Mouse (Mus musculus): ENCODE data around the gene Irgc1. TPM values are rescaled to one million over a fixed set of nuclear protein-coding genes. Genes with fewer than 3 reads are reported as not detected.

The Irgc1 gene
- polyA plus RNA-seq, 1 experiment from 2014 or later: not detected

GRCm38 (mm10) chr7:24448782-24449517, 3.1 kb downstream of the Irgc1 start:
- H3K4me1 ChIP-seq (ENCODE audit: control insufficient read depth, insufficient read depth, low read length): no peaks in the 10 kb centered on the region
- H3K9me3 ChIP-seq (ENCODE audit: control insufficient read depth, low read length): no peaks in the 10 kb centered on the region
- H3K27ac ChIP-seq (ENCODE audit: low read depth, low read length): no peak overlapping the region
- H3K4me3 ChIP-seq (ENCODE audit: low read depth, low read length): no peak overlapping the region
- DNase-seq (ENCODE audit: low spot score, missing footprints) (peak; percentile 81), ATAC-seq (ENCODE audit: low FRiP score) (no peak)
- H3K27me3 ChIP-seq (ENCODE audit: control insufficient read depth, insufficient read depth, low read length): no peaks in the 10 kb centered on the region
- no peak overlapping the region for H3K4me2 ChIP-seq
- H3K36me3 ChIP-seq (ENCODE audit: control insufficient read depth, insufficient read depth, low read length): no peaks in the 10 kb centered on the region
- 73% methylated on average over 14 of the region's 14 CpGs for WGBS
- H3K9ac ChIP-seq (ENCODE audit: low read length): no peak overlapping the region

GRCm38 (mm10) chr7:24446697-24447340, 5.3 kb downstream of the Irgc1 start:
- H3K27me3 ChIP-seq (ENCODE audit: control insufficient read depth, insufficient read depth, low read length): no peaks in the 10 kb centered on the region
- no peak overlapping the region for H3K4me2 ChIP-seq
- DNase-seq (ENCODE audit: low spot score, missing footprints): peak; percentile 33
- H3K9me3 ChIP-seq (ENCODE audit: control insufficient read depth, low read length): no peaks in the 10 kb centered on the region
- 73% methylated on average over 7 of the region's 7 CpGs for WGBS
- H3K9ac ChIP-seq (ENCODE audit: low read length): no peak overlapping the region
- H3K27ac ChIP-seq (ENCODE audit: low read depth, low read length): no peak overlapping the region
- H3K4me3 ChIP-seq (ENCODE audit: low read depth, low read length): no peak overlapping the region
- no peak for ATAC-seq (ENCODE audit: low FRiP score)
- no peaks in the 10 kb centered on the region for H3K36me3 ChIP-seq (ENCODE audit: control insufficient read depth, insufficient read depth, low read length)
- H3K4me1 ChIP-seq (ENCODE audit: control insufficient read depth, insufficient read depth, low read length): no peaks in the 10 kb centered on the region

- Histone ChIP-seq H3K36me3 (ENCODE audit: control insufficient read depth, insufficient read depth, low read length) (no peaks in the 10 kb centered on the region), H3K4me1 (ENCODE audit: control insufficient read depth, insufficient read depth, low read length) (no peaks in the 10 kb centered on the region), H3K9me3 (ENCODE audit: control insufficient read depth, low read length) (no peaks in the 10 kb centered on the region), H3K27me3 (ENCODE audit: control insufficient read depth, insufficient read depth, low read length) (no peaks in the 10 kb centered on the region), H3K4me2 (no peak overlapping the region), H3K27ac (ENCODE audit: low read depth, low read length) (no peak overlapping the region), H3K9ac (ENCODE audit: low read length) (no peak overlapping the region), H3K4me3 (ENCODE audit: low read depth, low read length) (no peak overlapping the region)
- no peak for ATAC-seq (ENCODE audit: low FRiP score)
- DNase-seq (ENCODE audit: low spot score, missing footprints): peak; percentile 69
- 90% methylated on average over 9 of the region's 9 CpGs for WGBS
These were observed 6.7 kb downstream of the Irgc1 start for GRCm38 (mm10) chr7:24445266-24445926.

GRCm38 (mm10) chr7:24442313-24442712, 9.8 kb downstream of the Irgc1 start:
- Histone ChIP-seq H3K9ac (ENCODE audit: low read length) (no peak overlapping the region), H3K4me1 (ENCODE audit: control insufficient read depth, insufficient read depth, low read length) (no peaks in the 10 kb centered on the region), H3K36me3 (ENCODE audit: control insufficient read depth, insufficient read depth, low read length) (no peaks in the 10 kb centered on the region), H3K9me3 (ENCODE audit: control insufficient read depth, low read length) (no peaks in the 10 kb centered on the region), H3K4me3 (ENCODE audit: low read depth, low read length) (no peak overlapping the region), H3K27me3 (ENCODE audit: control insufficient read depth, insufficient read depth, low read length) (no peaks in the 10 kb centered on the region), H3K4me2 (no peak overlapping the region), H3K27ac (ENCODE audit: low read depth, low read length) (no peak overlapping the region)
- peak; percentile 4 for DNase-seq (ENCODE audit: low spot score, missing footprints)
- 83% methylated on average over 8 of the region's 8 CpGs for WGBS
- no peak for ATAC-seq (ENCODE audit: low FRiP score)

- H3K27ac ChIP-seq (ENCODE audit: low read depth, low read length): no peak overlapping the region
- ATAC-seq (ENCODE audit: low FRiP score) (0 out of 2 replicates have a peak, but pooled peaks have one; percentile 40), DNase-seq (ENCODE audit: low spot score, missing footprints) (peak; percentile 85)
- no peaks in the 10 kb centered on the region for H3K9me3 ChIP-seq (ENCODE audit: control insufficient read depth, low read length)
- no peak overlapping the region for H3K4me2 ChIP-seq
- no peak overlapping the region for H3K4me3 ChIP-seq (ENCODE audit: low read depth, low read length)
- H3K9ac ChIP-seq (ENCODE audit: low read length): no peak overlapping the region
- no peaks in the 10 kb centered on the region for H3K27me3 ChIP-seq (ENCODE audit: control insufficient read depth, insufficient read depth, low read length)
- WGBS: 8% methylated on average over 1 of the region's 1 CpGs
- H3K36me3 ChIP-seq (ENCODE audit: control insufficient read depth, insufficient read depth, low read length): no peaks in the 10 kb centered on the region
- H3K4me1 ChIP-seq (ENCODE audit: control insufficient read depth, insufficient read depth, low read length): no peaks in the 10 kb centered on the region
These were observed 10.3 kb downstream of the Irgc1 start for GRCm38 (mm10) chr7:24441785-24442184.

DNA sequence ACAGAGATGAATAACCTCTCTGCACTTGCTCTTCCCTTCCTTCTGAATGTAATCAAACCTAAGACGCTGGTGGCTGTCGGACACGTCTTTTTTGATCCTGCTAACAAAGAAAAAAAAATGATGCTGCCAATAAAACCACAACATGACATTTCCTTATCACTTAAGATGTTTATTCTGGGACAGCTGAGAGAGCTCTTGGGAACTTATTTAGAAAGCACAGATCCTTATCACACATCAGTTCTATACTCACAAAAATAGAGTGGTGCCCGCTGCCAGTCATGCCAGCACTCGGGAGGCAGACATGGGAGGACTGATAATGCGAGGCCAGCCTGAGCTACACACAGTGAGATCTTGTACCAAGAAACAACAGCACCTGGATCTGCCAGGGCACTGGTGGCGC, 12.2 kb downstream of the Irgc1 start:
- Histone ChIP-seq H3K27me3 (ENCODE audit: control insufficient read depth, insufficient read depth, low read length) (no peaks in the 10 kb centered on the region), H3K4me1 (ENCODE audit: control insufficient read depth, insufficient read depth, low read length) (no peaks in the 10 kb centered on the region), H3K4me2 (no peak overlapping the region), H3K4me3 (ENCODE audit: low read depth, low read length) (no peak overlapping the region), H3K36me3 (ENCODE audit: control insufficient read depth, insufficient read depth, low read length) (no peaks in the 10 kb centered on the region), H3K9ac (ENCODE audit: low read length) (no peak overlapping the region), H3K27ac (ENCODE audit: low read depth, low read length) (no peak overlapping the region), H3K9me3 (ENCODE audit: control insufficient read depth, low read length) (no peaks in the 10 kb centered on the region)
- DNase-seq (ENCODE audit: low spot score, missing footprints) (peak; percentile 59), ATAC-seq (ENCODE audit: low FRiP score) (no peak)
- WGBS: 79% methylated on average over 7 of the region's 7 CpGs

- no peak overlapping the region for H3K27ac ChIP-seq (ENCODE audit: low read depth, low read length)
- no peaks in the 10 kb centered on the region for H3K4me1 ChIP-seq (ENCODE audit: control insufficient read depth, insufficient read depth, low read length)
- no peak overlapping the region for H3K4me3 ChIP-seq (ENCODE audit: low read depth, low read length)
- 87% methylated on average over 6 of the region's 6 CpGs for WGBS
- no peaks in the 10 kb centered on the region for H3K27me3 ChIP-seq (ENCODE audit: control insufficient read depth, insufficient read depth, low read length)
- H3K4me2 ChIP-seq: no peak overlapping the region
- no peak overlapping the region for H3K9ac ChIP-seq (ENCODE audit: low read length)
- no peak for DNase-seq (ENCODE audit: low spot score, missing footprints)
- H3K9me3 ChIP-seq (ENCODE audit: control insufficient read depth, low read length): no peaks in the 10 kb centered on the region
- no peak for ATAC-seq (ENCODE audit: low FRiP score)
- no peaks in the 10 kb centered on the region for H3K36me3 ChIP-seq (ENCODE audit: control insufficient read depth, insufficient read depth, low read length)
These were observed 12.9 kb downstream of the Irgc1 start for GRCm38 (mm10) chr7:24439191-24439590.

DNA sequence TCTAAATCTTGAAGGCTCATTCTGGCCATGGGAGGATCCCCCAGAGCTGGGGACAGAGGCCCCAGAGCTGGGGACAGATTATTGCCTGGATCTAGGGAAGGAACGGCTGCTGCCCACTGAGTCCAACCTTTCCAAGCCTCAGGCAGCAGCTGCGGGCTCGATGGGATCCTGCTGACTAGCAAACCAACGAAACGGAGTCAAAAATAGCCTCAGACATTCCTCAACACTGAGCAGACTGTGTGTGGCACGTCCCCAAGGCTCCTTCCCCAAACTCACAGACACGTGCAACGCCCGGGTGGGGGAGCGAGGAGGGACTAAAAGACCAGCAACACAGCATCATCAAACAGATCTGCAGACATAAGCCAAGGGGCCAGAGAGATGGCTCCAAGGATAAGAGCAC, 14.1 kb downstream of the Irgc1 start:
- WGBS: 84% methylated on average over 10 of the region's 10 CpGs

GRCm38 (mm10) chr7:24435305-24435704, 16.8 kb downstream of the Irgc1 start:
- WGBS: 81% methylated on average over 5 of the region's 5 CpGs
- DNase-seq (ENCODE audit: low spot score, missing footprints) (peak; percentile 69), ATAC-seq (ENCODE audit: low FRiP score) (no peak)
- H3K4me2 ChIP-seq: no peak overlapping the region
- no peaks in the 10 kb centered on the region for H3K27me3 ChIP-seq (ENCODE audit: control insufficient read depth, insufficient read depth, low read length)
- H3K36me3 ChIP-seq (ENCODE audit: control insufficient read depth, insufficient read depth, low read length): no peaks in the 10 kb centered on the region
- H3K9me3 ChIP-seq (ENCODE audit: control insufficient read depth, low read length): no peaks in the 10 kb centered on the region
- no peak overlapping the region for H3K9ac ChIP-seq (ENCODE audit: low read length)
- H3K27ac ChIP-seq (ENCODE audit: low read depth, low read length): no peak overlapping the region
- no peak overlapping the region for H3K4me3 ChIP-seq (ENCODE audit: low read depth, low read length)
- H3K4me1 ChIP-seq (ENCODE audit: control insufficient read depth, insufficient read depth, low read length): no peaks in the 10 kb centered on the region

More for the DNA sequence above, 14.1 kb downstream of the Irgc1 start:
- Histone ChIP-seq H3K4me2 (no peak overlapping the region), H3K27me3 (ENCODE audit: control insufficient read depth, insufficient read depth, low read length) (no peaks in the 10 kb centered on the region), H3K4me3 (ENCODE audit: low read depth, low read length) (no peak overlapping the region), H3K9me3 (ENCODE audit: control insufficient read depth, low read length) (no peaks in the 10 kb centered on the region), H3K27ac (ENCODE audit: low read depth, low read length) (no peak overlapping the region), H3K9ac (ENCODE audit: low read length) (no peak overlapping the region), H3K4me1 (ENCODE audit: control insufficient read depth, insufficient read depth, low read length) (no peaks in the 10 kb centered on the region), H3K36me3 (ENCODE audit: control insufficient read depth, insufficient read depth, low read length) (no peaks in the 10 kb centered on the region)
- DNase-seq (ENCODE audit: low spot score, missing footprints): peak; percentile 37
- ATAC-seq (ENCODE audit: low FRiP score): no peak

All from midbrain, embryonic 11.5 days (tissue).